Mouse (Mus musculus): ENCODE data around the gene Mbd4. TPM values are rescaled to one million over a fixed set of nuclear protein-coding genes. Genes with fewer than 3 reads are reported as not detected.

Gene Mbd4
- polyA plus RNA-seq, 1 experiment from 2014 or later = 16.2 TPM

DNA sequence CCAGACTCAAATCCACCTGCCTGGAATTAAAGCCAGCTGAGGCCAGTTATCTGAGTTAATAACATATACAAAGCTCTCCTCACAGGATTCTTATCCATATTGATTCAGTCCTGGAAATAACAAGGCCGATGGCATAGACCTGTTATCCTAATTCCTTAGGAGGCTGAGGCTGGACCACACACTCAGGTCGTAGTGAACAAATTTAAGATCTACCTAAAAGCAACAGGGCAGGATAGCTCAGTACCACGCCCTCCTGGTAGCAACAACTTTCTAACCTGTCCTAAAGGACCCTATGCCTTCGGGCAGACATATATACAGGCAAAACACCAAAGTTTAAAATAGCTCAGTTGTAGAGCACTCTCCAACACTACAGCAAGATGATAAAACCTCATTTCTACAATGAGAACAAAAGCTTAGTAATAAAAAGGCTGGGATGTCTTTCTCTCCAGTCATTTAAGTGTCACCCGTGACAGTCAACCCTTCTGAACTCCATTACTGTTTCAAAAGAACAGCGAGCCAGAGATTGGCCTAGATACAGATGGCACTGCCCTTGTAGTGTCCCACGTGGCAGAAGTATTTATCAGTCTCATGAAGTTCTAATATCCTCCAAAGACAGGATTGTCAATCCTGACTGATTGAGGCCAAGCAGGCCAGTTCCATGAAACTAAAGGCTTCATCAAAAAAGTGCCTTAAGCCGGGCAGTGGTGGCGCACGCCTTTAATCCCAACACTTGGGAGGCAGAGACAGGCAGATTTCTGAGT is 48.6 kb downstream of the Mbd4 start:
- H3K4me2 ChIP-seq = no peak overlapping the region
- peaks cover 80% of the 10 kb centered on the region for H3K36me3 ChIP-seq
- no peaks in the 10 kb centered on the region for H3K9me3 ChIP-seq (replicated peaks)
- 50% methylated on average over 10 of the region's 10 CpGs for WGBS (ENCODE audit: insufficient replicate concordance)
- H3K4me1 ChIP-seq = peaks cover 35% of the 10 kb centered on the region
- H3K4me3 ChIP-seq = no peak overlapping the region
- H3K27ac ChIP-seq = no peak overlapping the region
- no peak overlapping the region for H3K9ac ChIP-seq
- no peak for ATAC-seq
- H3K27me3 ChIP-seq (replicated peaks) = no peaks in the 10 kb centered on the region

DNA sequence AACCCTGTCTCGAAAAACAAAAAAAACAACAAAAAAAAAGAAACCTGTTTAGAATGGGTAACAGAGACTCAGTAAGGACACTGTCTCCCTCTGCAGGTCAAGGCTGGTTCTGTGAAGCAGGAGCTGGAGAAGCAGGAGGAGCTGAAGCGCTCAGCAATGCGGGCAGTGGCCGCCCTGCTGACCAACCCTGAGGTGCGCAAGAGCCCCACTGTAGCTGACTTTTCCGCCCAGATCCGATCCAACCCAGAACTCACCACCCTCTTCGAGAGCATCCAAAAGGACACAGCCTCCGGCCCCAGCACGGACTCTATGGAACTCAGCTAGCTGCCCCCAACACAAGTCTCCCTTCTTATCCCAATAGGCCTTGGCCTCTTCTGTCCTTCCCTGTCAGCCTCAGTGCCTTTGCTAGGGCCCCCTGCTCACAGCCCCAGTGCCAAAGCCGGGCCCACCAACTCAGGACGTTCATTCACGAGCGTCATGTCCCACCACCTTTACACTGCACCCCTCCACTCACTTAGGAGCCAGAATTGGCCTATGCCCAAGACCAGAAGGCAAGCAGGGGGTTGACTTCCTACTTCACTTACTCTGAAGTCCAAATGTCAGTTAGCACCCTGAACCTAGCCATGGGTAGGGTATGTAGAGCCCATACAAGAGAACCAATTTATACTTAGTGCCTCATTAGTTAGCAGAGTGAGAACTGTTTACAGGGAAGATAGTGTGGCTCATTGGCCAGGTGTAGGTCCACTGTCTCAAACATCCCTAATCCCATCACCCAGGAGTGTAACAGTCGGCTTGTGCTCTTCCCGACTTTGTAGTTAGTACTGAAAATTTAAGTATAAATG is 49.4 kb downstream of the Mbd4 start:
- H3K9ac ChIP-seq = no peak overlapping the region
- peaks cover 28% of the 10 kb centered on the region for H3K4me1 ChIP-seq
- H3K36me3 ChIP-seq = peaks cover 88% of the 10 kb centered on the region
- H3K27me3 ChIP-seq (replicated peaks) = no peaks in the 10 kb centered on the region
- no peak overlapping the region for H3K4me2 ChIP-seq
- H3K9me3 ChIP-seq (replicated peaks) = no peaks in the 10 kb centered on the region
- peak overlapping the region; percentile 66 for H3K27ac ChIP-seq
- 51% methylated on average over 16 of the region's 16 CpGs for WGBS (ENCODE audit: insufficient replicate concordance)
- peak; percentile 39 for ATAC-seq
- H3K4me3 ChIP-seq = no peak overlapping the region

DNA sequence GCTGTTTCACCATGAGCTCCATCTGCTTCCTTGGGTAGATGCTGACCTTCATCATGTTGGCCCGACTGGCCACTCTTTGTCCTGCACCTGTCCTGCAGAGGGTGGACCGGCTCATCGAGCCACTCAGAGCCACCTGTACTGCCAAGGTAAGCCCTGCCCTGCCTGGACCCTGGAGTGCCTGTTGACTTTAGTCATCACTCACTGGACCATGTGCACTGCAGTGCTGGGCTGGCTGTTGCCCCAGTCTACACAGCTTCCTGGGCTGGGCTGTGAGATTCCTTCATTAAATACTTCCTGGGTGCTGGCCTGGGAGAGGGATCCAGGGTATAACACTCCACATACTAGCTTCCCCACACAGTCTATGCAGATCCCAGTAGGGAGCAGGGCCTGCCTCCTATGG is 51.4 kb downstream of the Mbd4 start:
- no peak for ATAC-seq
- no peaks in the 10 kb centered on the region for H3K27me3 ChIP-seq (replicated peaks)
- peaks cover 98% of the 10 kb centered on the region for H3K36me3 ChIP-seq
- 89% methylated on average over 3 of the region's 3 CpGs for WGBS (ENCODE audit: insufficient replicate concordance)
- no peak overlapping the region for H3K4me2 ChIP-seq
- no peak overlapping the region for H3K9ac ChIP-seq
- no peaks in the 10 kb centered on the region for H3K9me3 ChIP-seq (replicated peaks)
- H3K27ac ChIP-seq = no peak overlapping the region
- peaks cover 21% of the 10 kb centered on the region for H3K4me1 ChIP-seq
- H3K4me3 ChIP-seq = no peak overlapping the region

- Histone ChIP-seq H3K4me2 (no peak overlapping the region), H3K36me3 (peaks cover 91% of the 10 kb centered on the region), H3K27me3 (replicated peaks) (no peaks in the 10 kb centered on the region), H3K27ac (no peak overlapping the region), H3K4me1 (no peaks in the 10 kb centered on the region), H3K9me3 (replicated peaks) (no peaks in the 10 kb centered on the region), H3K4me3 (no peak overlapping the region), H3K9ac (no peak overlapping the region)
- 85% methylated on average over 21 of the region's 21 CpGs for WGBS (ENCODE audit: insufficient replicate concordance)
- ATAC-seq = peak; percentile 42; the same call in 1 of the 2 replicates
Measured at GRCm38 (mm10) chr6:115792691-115793215, 60.4 kb downstream of the Mbd4 start.

DNA sequence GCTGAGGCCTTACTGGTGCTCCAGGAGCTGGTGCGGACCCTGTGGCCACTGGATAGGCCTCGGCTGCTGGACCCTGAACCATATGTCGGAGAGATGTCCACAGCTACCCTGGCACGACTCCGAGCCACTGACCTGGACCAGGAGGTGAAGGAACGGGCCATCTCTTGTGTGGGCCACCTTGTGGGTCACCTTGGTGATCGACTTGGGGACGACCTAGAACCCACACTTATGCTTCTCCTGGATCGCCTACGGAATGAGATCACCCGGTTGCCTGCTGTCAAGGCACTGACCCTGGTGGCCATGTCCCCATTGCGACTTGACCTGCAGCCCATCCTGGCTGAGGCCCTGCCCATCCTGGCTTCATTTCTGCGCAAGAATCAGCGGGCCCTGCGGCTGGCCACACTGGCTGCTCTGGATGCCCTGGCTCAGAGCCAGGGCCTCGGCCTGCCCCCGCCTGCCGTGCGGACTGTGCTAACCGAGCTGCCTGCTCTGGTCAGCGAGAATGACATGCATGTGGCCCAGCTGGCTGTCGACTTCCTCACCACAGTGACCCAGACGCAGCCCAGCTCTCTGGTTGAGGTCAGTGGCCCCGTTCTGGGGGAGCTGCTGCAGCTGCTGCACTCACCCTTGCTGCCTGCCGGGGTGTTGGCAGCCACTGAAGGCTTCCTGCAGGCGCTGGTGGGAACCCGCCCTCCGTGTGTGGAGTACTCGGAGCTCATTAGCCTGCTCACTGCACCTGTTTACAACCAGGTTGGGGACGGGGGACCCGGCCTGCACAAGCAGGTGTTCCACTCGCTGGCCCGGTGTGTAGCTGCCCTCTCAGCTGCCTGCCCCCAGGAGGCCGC is 61.1 kb downstream of the Mbd4 start:
- Histone ChIP-seq H3K4me3 (no peak overlapping the region), H3K9ac (no peak overlapping the region), H3K36me3 (peaks cover 90% of the 10 kb centered on the region), H3K27ac (no peak overlapping the region), H3K9me3 (replicated peaks) (no peaks in the 10 kb centered on the region), H3K27me3 (replicated peaks) (no peaks in the 10 kb centered on the region), H3K4me1 (no peaks in the 10 kb centered on the region), H3K4me2 (no peak overlapping the region)
- no peak for ATAC-seq
- WGBS (ENCODE audit: insufficient replicate concordance) = 83% methylated on average over 34 of the region's 34 CpGs

GRCm38 (mm10) chr6:115791016-115791415 is 62.2 kb downstream of the Mbd4 start:
- no peak for ATAC-seq
- no peak overlapping the region for H3K9ac ChIP-seq
- WGBS (ENCODE audit: insufficient replicate concordance) = 80% methylated on average over 10 of the region's 10 CpGs
- no peaks in the 10 kb centered on the region for H3K4me1 ChIP-seq
- no peak overlapping the region for H3K4me3 ChIP-seq
- peaks cover 90% of the 10 kb centered on the region for H3K36me3 ChIP-seq
- no peaks in the 10 kb centered on the region for H3K9me3 ChIP-seq (replicated peaks)
- no peak overlapping the region for H3K27ac ChIP-seq
- no peak overlapping the region for H3K4me2 ChIP-seq
- no peaks in the 10 kb centered on the region for H3K27me3 ChIP-seq (replicated peaks)

Other genes with a start within 250 kb of the Mbd4 start
- gene Raf1, start 176.7 kb downstream of the Mbd4 start, polyA plus RNA-seq (2016; fragmentation: Nextera tagmentation; extraction: Ambion mirVana) = 52.4 and 53.2 TPM in 2 replicates
- gene Tmem40, start 91.0 kb downstream of the Mbd4 start, polyA plus RNA-seq (2016; fragmentation: Nextera tagmentation; extraction: Ambion mirVana) = 29.1 and 32.7 TPM in 2 replicates
- gene Cand2, start 78.8 kb downstream of the Mbd4 start, polyA plus RNA-seq (2016; fragmentation: Nextera tagmentation; extraction: Ambion mirVana) = 9.5 and 10.5 TPM in 2 replicates
- 1,876 and 1,897 TPM in 2 replicates for gene Rpl32, start 44.6 kb downstream of the Mbd4 start, polyA plus RNA-seq (2016; fragmentation: Nextera tagmentation; extraction: Ambion mirVana)
- 0.25 and 0.26 TPM in 2 replicates for gene Efcab12, start 15.0 kb downstream of the Mbd4 start, polyA plus RNA-seq (2016; fragmentation: Nextera tagmentation; extraction: Ambion mirVana)
- 4.8 and 5.3 TPM in 2 replicates for gene Ift122, start 99 bp upstream of the Mbd4 start, polyA plus RNA-seq (2016; fragmentation: Nextera tagmentation; extraction: Ambion mirVana)
- not detected in 2 replicates for gene Rho, start 78.4 kb upstream of the Mbd4 start, polyA plus RNA-seq (2016; fragmentation: Nextera tagmentation; extraction: Ambion mirVana)
- not detected in 2 replicates for gene H1foo, start 91.6 kb upstream of the Mbd4 start, polyA plus RNA-seq (2016; fragmentation: Nextera tagmentation; extraction: Ambion mirVana)
- 16.2 TPM in 2 replicates for gene Plxnd1, start 141.6 kb upstream of the Mbd4 start, polyA plus RNA-seq (2016; fragmentation: Nextera tagmentation; extraction: Ambion mirVana)